Mouse (Mus musculus): Measurements from ENCODE around the gene Cyp26c1.

Cyp26c1 gene

GRCm38 (mm10) chr19:37685281-37685680, at the start of gene Cyp26c1:
TSS of gene Cyp26c1 (plus strand) at chr19:37685581.
- no peak for ATAC-seq (ENCODE audit: insufficient number of reproducible peaks, low FRiP score, low TSS enrichment)

DNA sequence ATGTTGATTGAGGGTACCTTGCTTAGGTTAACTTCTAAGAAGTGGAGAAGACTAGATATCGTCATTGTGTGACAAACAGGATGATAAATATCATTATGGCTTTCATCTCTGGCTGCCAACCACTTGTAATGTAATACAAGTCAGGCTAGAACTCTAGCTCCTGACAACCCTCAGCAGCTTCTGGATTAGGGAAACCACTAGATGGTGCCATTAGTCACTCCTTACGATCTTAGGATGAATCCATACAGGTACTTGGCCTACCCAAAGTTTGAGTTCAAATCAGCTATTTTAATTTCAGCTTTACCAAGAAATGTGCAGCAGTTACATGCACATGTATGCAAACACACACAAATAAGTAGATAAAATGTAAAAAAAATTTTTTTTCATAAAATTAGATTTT, 37.4 kb upstream of the Cyp26c1 start:
- ATAC-seq (ENCODE audit: insufficient number of reproducible peaks, low FRiP score, low TSS enrichment): no peak

GRCm38 (mm10) chr19:37650526-37650925, 34.9 kb upstream of the Cyp26c1 start:
- no peak for ATAC-seq (ENCODE audit: insufficient number of reproducible peaks, low FRiP score, low TSS enrichment)

DNA sequence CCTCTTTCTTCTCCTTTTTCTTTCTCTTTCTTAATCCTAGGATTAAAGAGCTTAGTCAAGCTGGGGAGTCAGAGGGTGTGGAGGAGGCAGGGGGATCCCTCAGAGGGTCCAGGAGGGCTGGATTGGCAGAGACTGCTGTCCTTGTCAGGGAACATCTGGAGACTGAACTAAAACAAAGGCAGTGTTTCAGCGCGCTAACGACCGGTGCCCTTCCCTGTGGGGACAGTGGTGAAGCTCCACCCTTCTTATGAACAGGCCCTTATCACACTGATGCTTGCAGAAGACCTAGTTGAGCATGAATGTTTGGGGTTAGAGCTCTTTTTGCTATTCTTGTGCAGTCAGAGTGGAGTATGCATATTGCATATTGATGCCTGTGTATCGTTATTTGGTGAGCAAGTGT, 31.4 kb upstream of the Cyp26c1 start:
- no peak for ATAC-seq (ENCODE audit: insufficient number of reproducible peaks, low FRiP score, low TSS enrichment)

GRCm38 (mm10) chr19:37656441-37656840, 28.9 kb upstream of the Cyp26c1 start:
- ATAC-seq (ENCODE audit: insufficient number of reproducible peaks, low FRiP score, low TSS enrichment): no peak

DNA sequence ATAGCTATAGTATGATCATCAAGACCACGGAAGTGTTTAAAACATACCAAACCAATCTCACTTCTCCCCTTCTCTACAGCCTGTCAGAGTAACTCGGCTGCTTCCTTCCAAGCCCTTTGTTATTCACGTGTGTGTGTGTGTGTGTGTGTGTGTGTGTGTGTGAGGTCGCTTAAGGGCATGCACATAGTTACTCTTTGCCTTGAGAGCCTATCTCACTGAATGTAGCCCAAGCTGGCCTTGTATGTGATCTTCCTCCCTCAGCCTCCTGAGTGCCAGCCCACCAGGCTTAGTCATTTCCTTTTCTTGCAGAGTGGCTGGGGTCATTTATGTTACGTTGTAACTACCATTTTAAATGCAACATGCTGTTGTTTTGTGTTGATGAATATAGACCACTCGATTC, 20.1 kb upstream of the Cyp26c1 start:
- no peak for ATAC-seq (ENCODE audit: insufficient number of reproducible peaks, low FRiP score, low TSS enrichment)

- no peak for ATAC-seq (ENCODE audit: insufficient number of reproducible peaks, low FRiP score, low TSS enrichment)
Observed at GRCm38 (mm10) chr19:37667855-37668594, 17.4 kb upstream of the Cyp26c1 start.

GRCm38 (mm10) chr19:37668657-37669056, 16.7 kb upstream of the Cyp26c1 start:
- no peak for ATAC-seq (ENCODE audit: insufficient number of reproducible peaks, low FRiP score, low TSS enrichment)

DNA sequence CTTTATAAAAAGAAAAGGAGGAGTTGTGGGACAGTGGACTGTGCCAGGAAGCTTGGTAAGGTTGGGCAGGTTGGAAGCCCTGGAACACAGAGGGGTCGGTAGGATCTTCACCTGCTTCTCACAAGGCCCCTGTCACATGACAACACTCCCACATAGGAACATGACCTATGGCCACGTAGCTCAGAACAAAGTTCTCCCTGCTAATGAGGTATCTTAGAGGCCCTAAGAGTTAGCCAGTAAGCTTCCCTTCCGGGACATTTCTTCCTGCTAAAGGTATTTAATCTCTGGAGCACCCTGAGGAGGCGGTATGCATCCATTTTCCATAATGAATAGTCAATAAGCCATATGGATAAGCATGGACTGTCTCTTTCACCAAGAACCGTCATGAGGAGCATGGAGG, 15.9 kb upstream of the Cyp26c1 start:
- ATAC-seq (ENCODE audit: insufficient number of reproducible peaks, low FRiP score, low TSS enrichment): no peak

GRCm38 (mm10) chr19:37673393-37673792, 12.0 kb upstream of the Cyp26c1 start:
- no peak for ATAC-seq (ENCODE audit: insufficient number of reproducible peaks, low FRiP score, low TSS enrichment)

- no peak for ATAC-seq (ENCODE audit: insufficient number of reproducible peaks, low FRiP score, low TSS enrichment)
Observed at GRCm38 (mm10) chr19:37686347-37686746, 966 bp downstream of the Cyp26c1 start.

- ATAC-seq (ENCODE audit: insufficient number of reproducible peaks, low FRiP score, low TSS enrichment): no peak
Observed at GRCm38 (mm10) chr19:37686941-37687850, 1.8 kb downstream of the Cyp26c1 start.

- ATAC-seq (ENCODE audit: insufficient number of reproducible peaks, low FRiP score, low TSS enrichment): no peak
Observed at GRCm38 (mm10) chr19:37689478-37689877, 4.1 kb downstream of the Cyp26c1 start.

GRCm38 (mm10) chr19:37690716-37691115, 5.3 kb downstream of the Cyp26c1 start:
- no peak for ATAC-seq (ENCODE audit: insufficient number of reproducible peaks, low FRiP score, low TSS enrichment)

GRCm38 (mm10) chr19:37692879-37693278, 7.5 kb downstream of the Cyp26c1 start:
- ATAC-seq (ENCODE audit: insufficient number of reproducible peaks, low FRiP score, low TSS enrichment): no peak

DNA sequence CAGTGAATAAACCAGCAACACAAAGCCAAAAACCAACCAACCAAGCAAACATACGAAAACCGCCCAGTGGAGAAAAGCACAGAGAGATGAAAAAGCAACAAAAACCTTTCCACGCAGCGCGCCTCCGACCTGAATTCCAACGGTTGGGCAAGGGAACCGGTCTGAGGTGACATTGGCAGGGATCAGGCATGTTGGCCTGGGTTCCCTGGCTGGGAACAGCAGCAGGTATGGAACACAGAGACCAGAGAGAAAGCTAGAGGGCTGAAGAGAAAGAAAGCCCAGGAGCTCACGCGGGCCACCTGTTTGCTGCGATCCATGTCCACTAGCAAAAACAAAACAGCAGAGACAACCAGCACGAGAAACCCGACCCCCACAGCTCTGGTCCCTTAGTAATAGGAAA, 9.8 kb downstream of the Cyp26c1 start:
- no peak for ATAC-seq (ENCODE audit: insufficient number of reproducible peaks, low FRiP score, low TSS enrichment)

DNA sequence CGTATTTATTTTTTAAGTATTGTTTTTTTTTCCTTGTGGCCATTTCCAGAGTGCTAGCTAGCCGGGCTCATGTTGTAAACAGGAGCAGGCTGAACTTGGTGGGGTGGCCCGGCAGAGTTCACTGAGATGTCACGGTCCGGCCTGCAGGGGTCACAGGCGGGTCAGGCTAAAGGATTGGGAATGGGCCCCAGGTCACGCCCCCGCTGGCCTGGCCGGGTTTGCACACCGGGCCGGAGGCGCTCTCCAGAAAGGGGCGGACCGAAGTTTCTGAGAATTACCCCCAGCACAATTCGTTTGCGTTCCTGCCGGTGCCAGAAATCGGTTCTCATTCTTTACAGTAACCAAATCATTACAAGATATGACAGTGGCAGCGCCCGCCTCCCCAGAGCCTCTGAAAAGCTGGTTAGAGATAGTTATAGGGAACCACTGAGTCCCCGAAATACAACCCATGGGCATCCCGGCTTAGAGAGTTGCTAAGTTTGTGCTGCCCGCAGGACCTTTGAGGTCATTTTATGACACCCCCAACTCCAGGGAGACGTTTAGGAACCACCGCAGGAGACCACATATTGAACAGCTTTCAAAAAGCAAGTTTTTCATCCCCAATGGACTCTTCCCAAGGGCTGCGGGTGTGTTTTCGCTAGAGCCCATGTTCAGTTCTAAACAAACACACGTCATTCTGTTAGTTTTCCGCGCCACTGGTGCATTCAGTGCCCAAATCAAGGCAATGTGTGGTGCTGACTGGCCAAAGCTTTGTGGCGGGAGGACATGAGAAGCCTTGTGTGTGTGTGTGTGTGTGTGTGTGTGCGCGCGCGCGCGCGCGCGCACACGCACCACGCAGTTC, 10.6 kb downstream of the Cyp26c1 start:
- ATAC-seq (ENCODE audit: insufficient number of reproducible peaks, low FRiP score, low TSS enrichment): no peak

- ATAC-seq (ENCODE audit: insufficient number of reproducible peaks, low FRiP score, low TSS enrichment): no peak
Observed at GRCm38 (mm10) chr19:37696603-37697334, 11.4 kb downstream of the Cyp26c1 start.

DNA sequence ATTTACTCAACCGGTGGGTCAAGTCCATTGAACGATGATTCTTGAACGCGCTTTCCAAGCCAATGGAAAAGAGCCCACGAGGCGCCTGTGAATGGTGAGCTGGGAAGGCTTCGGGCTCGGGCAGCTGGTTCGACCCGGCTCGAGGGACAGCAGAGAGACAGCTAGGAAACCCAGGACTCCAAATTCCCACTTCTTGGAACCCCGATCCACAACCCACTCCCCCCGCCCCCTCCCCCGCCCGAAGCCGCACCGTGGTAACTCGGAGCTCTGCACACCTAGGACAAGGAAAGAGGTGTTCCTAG, 11.9 kb downstream of the Cyp26c1 start:
- ATAC-seq (ENCODE audit: insufficient number of reproducible peaks, low FRiP score, low TSS enrichment): no peak

- ATAC-seq (ENCODE audit: insufficient number of reproducible peaks, low FRiP score, low TSS enrichment): no peak
Observed at GRCm38 (mm10) chr19:37697651-37698272, 12.4 kb downstream of the Cyp26c1 start, which contains the start of gene Cyp26a1. TSS of gene Cyp26a1 (plus strand) at chr19:37697798.
